Mouse (Mus musculus) right cerebral cortex, postnatal 10 days (tissue): ENCODE measurements around the gene Eng.

Experiments used
- DNase-seq, 2 experiments: peaks; one replicate each; pipeline ENCODE4 v3.0.0; 2021; ENCODE audit warnings: low spot score in 2 of 2

The Eng gene

DNA sequence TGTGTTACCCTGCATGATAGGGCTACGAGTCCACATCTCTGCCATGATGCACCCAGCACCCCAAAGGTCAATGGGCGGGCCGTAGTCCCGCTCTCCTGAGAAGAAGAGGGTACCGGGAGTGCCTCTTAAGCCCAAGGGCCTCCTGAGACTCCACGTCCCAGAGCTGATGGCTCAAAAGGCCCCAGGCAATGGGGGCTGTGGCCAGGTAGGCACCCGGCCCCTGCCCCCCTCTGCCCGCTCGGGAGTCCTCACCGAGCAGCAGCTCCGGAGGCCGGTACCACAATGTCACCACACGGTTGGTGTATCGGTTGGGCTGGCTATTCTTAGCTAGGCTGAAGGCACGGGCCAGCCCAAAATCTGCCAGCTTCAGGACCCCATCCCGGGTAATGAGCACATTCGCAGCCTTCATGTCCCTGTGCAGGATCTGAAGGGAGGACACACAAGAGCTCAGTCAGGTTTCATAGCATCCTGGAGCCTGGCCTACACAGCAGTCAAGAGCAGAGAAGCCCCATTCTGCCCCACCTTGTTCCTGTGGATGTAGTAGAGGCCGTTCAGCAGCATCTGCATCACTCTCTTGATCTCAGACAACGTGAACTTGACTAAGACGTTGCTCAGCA, 63.2 kb downstream of the Eng start:
- DNase-seq: no peak

DNA sequence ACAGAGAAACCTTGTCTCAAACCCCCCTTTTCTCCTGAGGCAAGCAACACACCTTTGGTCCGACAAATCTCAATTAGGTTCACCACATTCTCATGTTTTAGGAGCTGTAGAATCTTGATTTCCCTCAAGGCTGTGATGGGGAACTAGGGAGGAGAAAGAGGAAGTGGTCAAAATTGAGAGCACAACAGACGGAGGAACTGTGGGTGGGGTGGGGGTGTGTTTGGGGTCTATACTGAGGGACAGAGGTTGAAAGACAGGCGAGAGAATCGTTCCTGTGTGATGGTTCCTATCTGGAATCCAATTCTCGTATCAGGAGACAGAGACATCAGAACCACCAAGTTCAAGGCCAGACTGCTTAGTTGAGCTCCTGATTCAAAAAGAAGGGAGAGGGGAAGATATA, 64.0 kb downstream of the Eng start:
- DNase-seq: no peak

DNA sequence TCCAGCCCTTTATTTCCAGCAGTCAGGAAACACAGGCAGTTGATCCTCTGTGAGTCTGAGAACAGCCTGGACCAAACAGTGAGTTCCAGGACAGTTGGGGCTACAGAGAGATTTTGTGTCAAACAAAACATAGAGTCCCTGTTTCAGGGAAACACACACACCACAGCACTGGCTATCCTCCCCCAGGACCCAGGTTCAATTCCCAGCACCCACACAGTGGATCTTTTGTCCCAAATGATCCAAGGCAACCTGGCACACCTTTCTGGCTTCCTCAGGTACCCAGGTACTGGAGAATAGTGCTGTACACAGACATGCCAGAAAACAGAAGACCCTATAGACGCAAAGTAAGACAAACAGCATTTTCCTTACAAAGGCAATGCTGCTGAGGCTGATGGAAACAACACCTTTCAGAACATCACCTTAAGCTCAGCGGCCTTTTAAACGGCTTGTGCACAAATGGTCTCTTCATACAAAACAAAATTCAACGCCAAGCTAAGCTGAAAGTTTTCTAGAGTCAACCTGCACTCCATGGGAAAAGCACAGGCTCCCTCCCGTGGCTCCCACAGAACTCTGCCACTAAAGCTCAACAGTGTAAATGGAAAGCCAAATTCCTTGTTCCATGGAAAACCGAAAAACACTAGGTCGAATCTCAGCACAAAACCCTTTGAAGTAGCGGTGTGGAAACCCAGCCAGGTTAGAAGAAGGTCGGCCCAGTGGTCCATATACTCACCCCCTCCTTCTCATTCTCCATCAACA, 65.1 kb downstream of the Eng start:
- DNase-seq: no peak

DNA sequence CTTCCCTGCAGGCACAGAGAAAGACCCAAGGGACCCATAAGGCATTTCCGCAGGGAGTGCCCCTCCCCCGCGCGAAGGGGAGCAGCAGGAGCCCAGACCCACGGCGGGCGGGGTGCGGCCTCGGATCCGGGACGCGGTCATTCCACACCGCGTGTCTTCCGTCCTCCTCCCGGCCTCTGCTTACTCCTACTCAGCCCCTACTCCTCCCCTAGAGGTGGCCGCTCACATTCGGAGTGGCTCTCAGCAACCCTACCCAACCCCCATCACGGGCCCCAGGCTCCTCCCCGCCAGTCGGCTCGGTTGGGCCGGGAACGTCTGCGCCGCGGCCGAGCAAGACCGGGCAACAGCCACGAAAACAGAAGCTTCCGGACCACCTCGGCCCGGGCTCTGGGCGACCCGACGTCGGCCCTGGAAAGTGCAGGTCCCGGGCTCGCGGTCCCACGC, 65.7 kb downstream of the Eng start:
- DNase-seq: peak; percentile 68 to 76

DNA sequence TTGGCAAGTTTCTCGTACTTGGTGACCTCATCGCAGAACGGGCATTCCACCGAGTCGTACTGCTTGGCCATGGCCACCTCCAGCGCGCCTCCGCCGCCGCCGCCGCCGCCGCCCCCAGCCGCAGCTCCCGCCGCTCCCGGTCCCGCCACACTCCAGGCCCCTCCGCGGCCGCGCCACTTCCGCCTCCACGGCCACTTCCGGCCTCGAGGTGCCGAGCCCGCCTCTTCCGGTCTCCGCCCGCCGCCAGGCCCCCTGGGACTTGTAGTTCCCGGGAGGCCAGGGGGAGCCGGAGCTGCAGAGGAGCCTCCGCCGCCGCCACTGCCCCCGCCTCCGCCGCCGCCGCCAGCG, 66.2 kb downstream of the Eng start:
- peak; percentile 94 to 95 for DNase-seq

DNA sequence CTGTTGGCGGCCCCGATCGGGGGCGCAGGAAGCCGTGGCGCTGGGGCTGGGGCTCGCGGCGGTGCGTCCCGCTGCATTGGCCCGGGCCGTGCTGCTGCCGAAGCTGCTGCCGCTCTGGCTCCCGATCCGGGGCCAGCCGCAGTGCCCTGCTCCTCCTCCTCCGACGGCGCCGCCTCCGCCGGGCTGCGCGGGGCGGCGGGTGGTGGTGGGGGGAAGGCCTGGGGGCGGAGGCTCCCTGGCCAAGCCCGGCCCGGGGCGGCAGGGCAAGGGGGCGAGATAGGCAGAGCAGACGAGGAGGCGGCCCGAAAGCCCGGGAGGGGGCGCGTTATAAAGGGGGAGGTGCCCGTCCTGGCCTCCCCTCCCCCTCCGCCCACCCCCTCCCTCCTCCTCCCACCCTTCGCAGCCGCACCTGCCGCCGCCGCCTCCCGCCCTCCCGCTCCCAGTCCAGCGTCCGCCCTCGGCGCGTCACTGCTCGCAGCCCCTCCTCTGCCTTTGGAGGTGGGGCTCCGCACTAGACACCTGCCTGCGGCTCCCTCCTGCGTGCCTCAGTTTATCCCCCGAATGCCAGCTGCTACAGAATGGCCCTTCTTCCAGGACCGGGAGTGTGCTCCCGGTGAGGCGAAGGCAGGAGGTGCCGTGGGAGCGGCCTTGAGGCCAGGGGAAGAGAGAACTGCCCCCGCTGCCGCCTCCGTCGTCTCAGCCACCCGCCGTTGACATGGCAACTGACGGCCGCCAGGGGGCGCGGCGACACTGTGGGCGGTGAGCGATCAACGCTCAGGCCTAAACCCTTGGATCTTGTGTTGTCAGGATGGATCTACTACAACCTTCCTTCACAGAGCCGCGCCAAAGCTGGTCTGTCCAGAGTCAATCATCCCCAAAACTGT, 66.8 kb downstream of the Eng start, which contains the start of gene Cdk9:
Cdk9 (minus strand) TSS at position 143 of the 884 bp plus-strand sequence.
- peak; percentile 93 for DNase-seq

DNA sequence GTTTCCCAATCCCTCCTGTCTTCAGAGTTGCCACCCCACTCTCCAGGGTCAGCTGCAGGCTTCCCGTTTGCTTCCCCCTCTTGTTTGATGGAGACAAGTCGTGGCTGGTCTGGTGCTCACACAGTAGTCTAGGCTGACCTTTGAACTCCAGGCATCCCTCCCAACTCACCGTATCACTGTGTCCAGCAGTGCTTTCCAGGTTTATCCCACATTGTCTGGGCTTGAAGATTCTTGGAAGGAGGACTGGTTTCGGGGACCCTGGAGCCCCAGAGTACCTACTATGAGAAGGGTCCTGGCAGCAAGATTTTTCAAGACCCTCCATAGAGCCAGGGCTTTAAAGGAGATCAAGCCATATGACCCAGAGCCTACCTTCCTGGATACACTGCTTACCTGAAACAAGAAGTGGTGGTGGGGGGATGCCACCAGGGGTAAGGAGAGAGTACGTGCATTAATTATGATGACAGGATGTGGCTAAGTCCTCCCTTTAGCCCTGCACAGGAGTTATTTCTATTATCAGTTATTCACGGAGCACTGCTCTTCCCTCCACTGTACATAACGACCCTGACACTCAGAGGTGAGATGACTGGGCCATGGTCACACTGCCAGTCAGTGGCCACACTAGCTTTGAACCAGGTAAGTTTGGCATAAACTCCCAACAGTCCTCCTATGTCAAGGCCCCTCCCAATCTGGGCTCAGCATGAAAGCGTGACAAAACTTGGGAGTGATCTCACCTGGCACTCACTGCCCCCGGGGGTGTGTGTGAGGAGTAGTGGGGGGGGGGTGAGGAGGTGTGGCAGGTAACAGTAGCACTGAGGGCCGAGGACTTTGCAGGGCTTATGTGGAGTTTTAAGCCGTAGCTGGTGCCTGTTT, 68.0 kb downstream of the Eng start:
- DNase-seq: peak in 1 of 2 experiments; percentile 55

DNA sequence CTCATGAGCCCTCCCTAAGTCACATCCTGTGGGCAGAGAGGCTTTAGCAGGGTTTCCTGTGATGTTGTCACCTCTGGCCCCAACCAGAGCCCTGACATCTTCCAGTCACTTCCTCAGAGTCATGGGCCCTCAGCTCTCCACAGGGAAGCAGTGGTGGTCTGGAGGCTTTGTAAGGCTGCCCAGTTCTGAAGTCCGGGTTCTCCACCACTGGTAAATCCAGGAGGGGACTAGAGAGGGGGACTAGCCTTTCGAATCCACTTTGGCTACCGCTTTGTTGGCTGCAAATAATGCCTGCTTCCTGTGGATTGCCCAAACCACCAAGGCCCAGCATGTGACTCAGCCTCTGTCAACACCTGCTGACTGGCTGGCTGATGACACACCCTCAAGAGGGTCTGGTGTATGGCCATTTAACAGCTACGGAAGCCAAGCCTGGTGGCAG, 68.6 kb downstream of the Eng start:
- no peak for DNase-seq

DNA sequence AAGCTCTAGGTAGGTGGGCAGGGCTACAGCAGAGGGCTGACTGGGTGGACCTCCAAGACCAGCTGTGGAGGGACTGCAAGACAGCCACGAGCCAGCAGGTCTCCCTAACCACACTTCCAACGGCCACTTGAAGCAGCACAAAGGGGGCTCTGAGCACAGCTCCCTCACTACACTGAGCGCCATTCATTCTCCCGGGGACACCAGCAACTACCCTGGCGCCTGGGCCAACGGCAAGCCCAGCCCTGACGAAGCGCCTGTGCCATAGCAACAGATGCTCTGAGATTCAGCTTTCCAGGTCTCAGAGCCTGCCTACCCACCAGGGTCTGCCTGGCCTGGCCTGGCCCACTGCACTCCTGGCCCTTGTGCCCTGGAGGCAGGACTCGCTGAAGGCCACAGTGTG, 72.4 kb downstream of the Eng start:
- DNase-seq: peak; percentile 79 to 82

DNA sequence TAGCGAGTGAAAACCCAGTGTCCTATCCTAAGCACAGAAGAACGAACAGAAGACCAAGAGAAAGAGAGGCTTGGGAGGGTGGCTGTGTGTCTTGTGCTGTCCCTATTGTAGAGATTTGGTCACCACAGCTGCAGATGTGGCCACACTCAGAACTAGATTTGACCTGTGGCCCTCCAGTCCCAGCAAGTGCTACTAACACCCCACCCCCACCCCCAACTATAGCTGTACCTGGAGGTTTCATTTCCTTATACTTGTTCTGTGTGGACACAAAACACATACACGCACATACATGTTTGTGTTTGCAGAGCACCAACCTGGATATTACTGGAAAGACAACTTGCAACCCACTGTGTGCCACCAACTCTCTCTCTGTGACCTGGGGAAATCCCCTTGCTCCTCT, 73.7 kb downstream of the Eng start:
- no peak for DNase-seq

DNA sequence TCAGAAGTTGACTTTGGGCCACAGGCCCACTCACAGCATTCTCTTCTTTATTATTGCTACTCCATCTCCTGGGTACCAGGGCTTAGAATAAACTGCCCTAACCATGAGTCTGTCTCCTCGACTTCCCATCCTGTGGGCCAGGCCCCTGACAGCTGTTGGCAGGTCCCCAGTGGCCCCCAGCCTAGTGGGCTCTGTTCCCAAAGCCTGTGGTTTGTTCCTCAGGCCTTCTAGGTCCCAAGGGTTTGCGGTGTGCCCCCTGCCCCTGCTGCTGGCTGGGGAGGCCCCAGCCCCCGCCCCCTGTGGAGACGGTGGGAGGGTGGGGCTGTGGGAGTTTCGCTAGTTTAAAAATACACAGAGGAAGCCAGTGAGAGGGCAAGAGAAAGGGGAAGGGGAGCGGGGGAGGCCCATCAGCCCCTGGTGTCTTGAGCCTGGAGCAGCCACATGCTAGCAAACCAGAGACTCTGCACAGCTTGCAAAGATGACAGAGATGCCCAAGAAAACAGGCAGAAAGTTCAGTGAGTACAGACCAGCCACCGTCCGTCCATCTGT, 74.4 kb downstream of the Eng start, which contains the start of gene Sh2d3c:
Sh2d3c (plus strand) TSS at position 375 of the 549 bp plus-strand sequence.
- peak in 1 of 2 experiments; percentile 58 for DNase-seq

DNA sequence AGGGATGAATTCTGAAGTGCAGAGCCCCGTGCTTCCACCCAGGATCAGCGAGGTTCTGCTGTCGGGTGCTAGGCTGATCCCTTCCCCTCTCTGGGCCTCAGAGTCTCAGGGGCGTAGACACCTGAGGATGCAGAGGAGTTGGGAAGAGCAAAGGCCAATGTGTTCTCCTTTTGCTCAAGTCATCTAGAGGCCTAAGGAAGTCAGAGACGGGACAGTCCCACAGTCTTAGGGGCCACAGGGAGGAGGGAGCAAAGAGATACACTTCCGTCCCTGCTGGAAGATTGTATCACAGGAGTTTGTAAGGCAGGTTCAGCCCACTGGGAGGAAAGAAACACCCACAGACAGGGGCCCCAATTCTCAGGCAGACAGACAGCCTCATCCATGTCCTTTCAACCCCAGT, 75.7 kb downstream of the Eng start:
- no peak for DNase-seq

DNA sequence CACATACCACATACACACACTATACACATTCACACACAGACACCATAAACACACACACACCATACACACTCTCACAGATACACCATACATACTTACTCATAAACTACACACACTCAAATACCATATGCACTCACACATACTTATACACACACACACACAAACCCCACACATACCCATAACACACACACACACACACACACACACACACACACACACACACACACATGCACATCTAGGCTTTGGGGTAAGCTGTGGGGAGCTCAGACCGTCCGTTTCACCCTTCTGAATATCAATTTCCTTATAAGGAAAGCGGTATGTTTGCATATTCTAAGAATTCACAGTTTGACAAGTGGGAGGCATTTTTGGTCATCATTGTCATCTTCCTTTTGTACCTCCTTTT, 76.2 kb downstream of the Eng start:
- no peak for DNase-seq

DNA sequence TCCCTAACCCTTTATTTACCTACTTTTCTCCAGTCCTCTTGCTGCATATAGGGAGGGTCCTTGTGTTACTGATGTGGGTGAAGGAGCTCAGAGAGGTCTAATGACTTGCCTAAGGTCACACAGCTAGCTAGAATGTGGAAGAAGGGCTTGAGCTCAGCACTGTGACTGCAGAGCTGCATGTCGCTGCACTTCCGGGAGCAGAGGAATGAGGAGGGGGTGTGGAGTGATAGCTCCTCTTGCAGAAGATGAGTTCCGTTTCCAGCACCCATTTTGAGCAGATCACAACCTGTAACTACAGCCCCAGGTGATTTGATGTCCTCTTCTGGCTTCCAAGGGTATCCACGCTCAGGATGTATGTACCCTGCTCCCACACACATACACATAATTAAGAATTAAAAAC, 77.8 kb downstream of the Eng start:
- no peak for DNase-seq

DNA sequence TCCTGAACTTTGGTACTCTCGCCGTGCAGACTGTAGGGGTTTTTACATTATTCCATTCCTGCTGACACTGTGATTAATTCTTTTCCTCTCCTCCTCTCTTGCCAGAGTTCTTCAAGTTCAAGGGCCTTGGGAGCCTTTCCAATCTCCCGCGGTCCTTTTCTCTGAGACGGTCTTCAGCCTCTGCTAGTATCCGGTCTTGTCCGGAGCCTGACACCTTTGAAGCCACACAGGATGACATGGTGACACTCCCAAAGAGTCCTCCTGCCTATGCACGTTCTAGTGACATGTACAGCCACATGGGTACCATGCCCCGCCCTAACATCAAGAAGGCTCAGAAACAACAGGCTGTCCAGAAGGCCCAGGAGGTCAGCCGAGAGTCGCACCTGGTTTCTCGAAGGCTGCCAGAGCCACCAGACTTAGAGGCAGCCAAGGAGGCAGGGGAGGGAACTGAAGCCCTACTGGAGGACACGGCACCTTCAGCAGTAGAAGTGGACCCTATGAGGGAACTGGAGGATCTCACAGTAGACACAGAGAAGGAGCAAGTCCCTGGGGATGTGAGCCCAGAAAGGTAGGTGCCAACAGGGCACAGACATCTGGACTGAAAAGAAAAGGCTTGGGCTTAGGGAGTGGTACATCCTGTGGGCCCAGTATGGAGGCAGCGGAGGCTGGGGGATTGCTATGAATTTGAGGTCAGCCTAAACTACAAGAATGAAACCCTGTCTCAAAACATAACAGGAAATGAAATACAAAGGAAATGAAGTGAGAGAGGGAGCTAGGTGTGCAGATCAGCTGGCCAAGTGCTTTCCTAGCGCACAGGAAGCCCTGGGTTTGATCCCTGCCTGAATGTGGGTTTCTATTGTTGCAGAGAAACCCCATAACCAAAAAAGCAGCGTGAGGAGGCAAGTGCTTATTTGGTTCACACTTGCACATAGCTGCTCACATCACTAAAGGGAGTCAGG, 78.7 kb downstream of the Eng start:
- no peak for DNase-seq

DNA sequence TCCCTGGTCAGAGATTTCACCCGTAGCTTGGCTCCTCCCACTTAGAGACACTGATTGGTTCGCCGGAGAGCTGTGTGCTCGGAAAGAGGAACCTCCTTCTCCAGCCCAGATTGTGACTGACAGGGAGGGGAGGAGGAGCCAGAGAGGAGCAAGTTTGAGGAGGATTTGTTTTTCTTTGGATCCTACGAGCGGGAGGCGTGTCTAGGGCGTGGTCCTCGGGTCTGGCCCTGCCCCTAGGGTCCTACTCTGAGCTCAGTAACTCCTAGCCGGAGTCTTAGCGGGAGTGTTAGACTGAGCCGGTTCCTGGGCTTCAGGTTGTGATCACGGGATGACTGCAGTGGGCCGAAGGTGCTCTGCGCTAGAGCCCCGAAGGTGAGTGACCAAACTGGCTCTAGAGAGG, 81.0 kb downstream of the Eng start:
- DNase-seq: peak; percentile 90 to 94

DNA sequence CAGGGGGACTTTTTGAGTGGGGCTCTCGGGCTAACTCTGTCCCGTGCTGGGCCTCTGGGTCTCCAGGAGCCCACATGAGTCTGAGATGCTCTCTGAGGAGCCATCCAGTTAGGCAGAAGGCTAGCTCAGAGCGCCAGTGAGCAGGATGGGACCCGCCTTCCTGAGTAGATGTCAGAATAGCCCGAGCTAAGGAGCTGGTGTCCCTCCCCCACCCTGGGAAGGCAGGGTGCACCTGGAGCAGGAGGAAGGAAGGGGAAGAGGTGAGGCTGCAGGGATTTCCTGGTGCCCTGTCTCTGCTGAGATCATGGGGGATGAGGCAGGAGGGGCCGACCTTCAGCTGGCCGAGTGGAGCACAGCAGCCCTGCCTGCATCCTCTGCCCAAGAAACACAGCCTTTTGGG, 82.1 kb downstream of the Eng start:
- peak in 1 of 2 experiments; percentile 24 for DNase-seq

DNA sequence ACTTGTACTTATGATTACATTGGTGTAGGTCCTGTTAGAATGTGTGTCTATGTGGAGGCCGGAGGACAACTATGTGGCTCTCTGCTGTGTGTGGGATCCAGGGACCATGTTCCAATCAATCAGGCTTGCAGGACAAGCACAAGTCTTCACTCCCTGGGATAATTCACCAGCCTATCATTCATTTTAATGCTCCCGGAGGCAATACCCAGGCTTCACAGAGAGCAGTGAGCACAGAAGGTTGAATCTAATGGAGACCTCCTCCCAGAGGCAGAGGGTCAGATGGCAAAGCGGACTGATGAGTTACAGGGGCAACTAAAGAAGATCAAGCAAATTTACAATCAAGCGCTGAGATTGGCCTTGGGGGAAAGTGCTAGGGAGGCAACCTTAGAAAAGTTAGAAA, 83.2 kb downstream of the Eng start:
- no peak for DNase-seq

DNA sequence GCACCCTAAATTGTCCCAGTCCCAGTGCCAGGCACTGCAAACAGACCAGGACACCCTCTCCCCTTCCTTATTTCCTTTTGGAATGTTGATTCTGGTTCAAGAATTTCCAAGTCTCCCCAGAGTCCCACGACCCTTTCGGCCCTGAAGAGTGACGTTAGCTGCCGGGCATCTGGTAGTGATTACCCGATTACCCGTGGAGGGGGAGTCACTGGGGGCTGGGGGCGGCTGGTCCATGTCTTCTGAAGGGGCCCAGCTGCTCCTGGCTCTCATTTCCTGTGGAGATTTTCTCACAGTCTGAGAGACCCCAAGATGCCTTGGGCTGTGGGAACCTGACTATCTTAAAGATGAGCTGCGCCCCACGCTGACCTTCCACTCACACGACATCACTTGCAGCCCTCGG, 84.5 kb downstream of the Eng start:
- no peak for DNase-seq

DNA sequence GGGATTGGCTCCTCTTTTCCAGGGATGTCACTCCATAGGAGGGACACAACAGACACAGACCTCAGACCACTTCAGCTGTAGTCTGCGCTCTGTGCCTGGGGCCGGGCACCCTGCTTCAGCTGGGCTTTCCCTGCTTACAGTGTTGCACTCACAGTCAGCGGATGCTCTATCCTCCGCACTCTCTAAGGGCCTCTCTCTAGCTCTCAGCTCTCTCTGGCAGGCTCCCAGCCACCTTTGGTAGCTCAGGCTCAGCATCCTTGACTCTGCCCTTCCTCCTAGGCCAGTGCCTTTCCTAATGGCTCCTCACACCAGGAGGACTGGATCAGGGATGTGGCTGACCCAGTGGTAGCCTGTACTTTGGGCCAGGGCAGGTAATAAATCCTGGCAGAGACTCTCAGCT, 85.5 kb downstream of the Eng start:
- no peak for DNase-seq
